In the genomic region with DNA sequence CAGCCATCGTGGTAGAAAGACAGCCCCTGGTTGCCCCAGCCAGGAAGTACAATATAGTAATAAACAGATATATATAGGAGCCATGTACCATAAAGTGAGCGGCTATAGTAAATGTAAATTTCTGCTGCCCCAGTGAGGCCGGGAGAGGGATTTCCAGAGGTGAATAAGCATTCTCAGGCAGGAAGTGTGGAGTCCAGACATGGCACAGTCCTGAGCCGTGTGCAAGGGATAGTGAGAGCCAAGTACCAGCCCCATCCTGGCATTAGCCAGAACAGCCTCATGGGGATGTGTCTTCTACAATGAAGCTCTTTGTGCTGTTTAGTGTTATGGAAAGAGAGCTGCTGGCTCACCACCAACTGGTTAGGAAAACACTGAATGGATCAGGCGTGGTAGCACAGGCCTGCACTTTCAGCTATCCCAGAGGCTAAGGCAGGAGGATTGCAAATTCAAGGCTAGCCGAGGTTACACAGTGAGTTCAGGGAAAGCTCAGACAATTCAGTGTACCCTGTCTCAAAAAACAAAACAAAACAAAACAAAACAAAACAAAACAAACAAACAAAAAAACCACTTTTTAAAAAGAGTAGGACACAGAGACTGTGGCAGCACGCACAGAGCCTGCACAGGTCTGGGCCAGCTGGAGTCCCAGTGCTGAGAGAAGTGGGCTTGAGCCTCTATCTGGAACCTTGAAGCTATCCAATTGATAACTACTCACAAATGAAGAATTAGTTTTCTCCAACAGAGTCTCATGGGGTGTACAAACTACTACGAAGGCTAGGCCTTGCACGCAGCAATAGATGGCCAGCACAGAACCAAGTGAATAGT, we compare ENCODE assay signal across 8 mouse cellular contexts. TPM values are rescaled to one million over a fixed set of nuclear protein-coding genes. Genes with fewer than 3 reads are reported as not detected.
DNase-seq lines count a peak whose midpoint lies in the region; ATAC-seq lines count a peak whose summit lies in the region.
"Had no signal": no experiment of that assay in that cellular context is flagged by ENCODE, and none has a peak within 500 bp of the region (broad histone marks: within the 10 kb centered on the region; RNA-seq: fewer than 3 reads in every experiment).

No protein-coding gene starts in this region.

- no peak overlapping the region for H3K4me2 ChIP-seq in heart, embryonic 12.5 days
- H3K4me2 ChIP-seq in stomach, embryonic 16.5 days (ENCODE audit: low read depth, low read length): no peak overlapping the region

- no peaks in the 10 kb centered on the region for H3K36me3 ChIP-seq in heart, embryonic 12.5 days
- no peaks in the 10 kb centered on the region for H3K36me3 ChIP-seq in stomach, embryonic 16.5 days (ENCODE audit: control insufficient read depth, insufficient read depth, low read length)

- ATAC-seq in heart, embryonic 12.5 days (ENCODE audit: insufficient number of reproducible peaks, low FRiP score): peak; percentile 36; the same call in 1 of the 2 replicates
- ATAC-seq in stomach, embryonic 16.5 days (ENCODE audit: insufficient read depth, low FRiP score): peak; percentile 82

- H3K27me3 ChIP-seq in heart, embryonic 12.5 days (replicated peaks): no peaks in the 10 kb centered on the region
- H3K27me3 ChIP-seq in stomach, embryonic 16.5 days (ENCODE audit: control insufficient read depth, insufficient read depth, low read length): no peaks in the 10 kb centered on the region

- H3K9me3 ChIP-seq in heart, embryonic 12.5 days (replicated peaks): no peaks in the 10 kb centered on the region
- no peaks in the 10 kb centered on the region for H3K9me3 ChIP-seq in stomach, embryonic 16.5 days (replicated peaks; ENCODE audit: control insufficient read depth, low read length)

- peak; percentile 63 for DNase-seq in 3134 (ENCODE audit: extremely low read depth, insufficient read length, low spot score)
- DNase-seq in Muller cell, postnatal 12 days (ENCODE audit: inconsistent ontology term): peak; percentile 89
- DNase-seq in left cerebral cortex, adult 11 months (ENCODE audit: low spot score): peak; percentile 75
- no peak for DNase-seq in ovary, adult 18-20 months (ENCODE audit: low spot score)
- DNase-seq in adrenal gland, adult 18-20 months (ENCODE audit: low spot score in 2 of 2): no peak

- H3K27ac ChIP-seq in heart, embryonic 12.5 days (ENCODE audit: poor library complexity, severe bottlenecking): no peak overlapping the region
- no peak overlapping the region for H3K27ac ChIP-seq in stomach, embryonic 16.5 days (ENCODE audit: low read length)

- H3K4me3 ChIP-seq in heart, embryonic 12.5 days: no peak overlapping the region
- no peak overlapping the region for H3K4me3 ChIP-seq in stomach, embryonic 16.5 days (replicated peaks; ENCODE audit: low read length)

- H3K4me1 ChIP-seq in heart, embryonic 12.5 days (replicated peaks): no peaks in the 10 kb centered on the region
- no peaks in the 10 kb centered on the region for H3K4me1 ChIP-seq in stomach, embryonic 16.5 days (ENCODE audit: control insufficient read depth, insufficient read depth, low read length)

- 77% methylated on average over 9 of the region's 9 CpGs for WGBS in heart, embryonic 12.5 days
- WGBS in stomach, embryonic 16.5 days: 77% methylated on average over 9 of the region's 9 CpGs

- H3K9ac ChIP-seq in heart, embryonic 12.5 days: no peak overlapping the region
- no peak overlapping the region for H3K9ac ChIP-seq in stomach, embryonic 16.5 days (ENCODE audit: low read length)

RNA-seq across cellular contexts. Expression of gene Gstm5, which starts 7.7 kb away (rescaled TPM):
- 118 and 119 TPM in 2 replicates for polyA plus RNA-seq in heart, embryonic 12.5 days (2016; fragmentation: Nextera tagmentation; extraction: Ambion mirVana)
- polyA plus RNA-seq in stomach, embryonic 16.5 days (2015; fragmentation: Nextera tagmentation; extraction: Ambion mirVana): 131 and 144 TPM in 2 replicates
- 10 to 100 TPM; 30.0 to 48.3 TPM for total RNA-seq in adrenal gland, adult 18-20 months (2021)

RNA-seq across cellular contexts. Expression of gene Eps8l3, which starts 10.9 kb away (rescaled TPM):
- 0.23 TPM in 1 of 2 replicates, not detected in the other for polyA plus RNA-seq in heart, embryonic 12.5 days (2016; fragmentation: Nextera tagmentation; extraction: Ambion mirVana)
- 33.0 and 35.9 TPM in 2 replicates for polyA plus RNA-seq in stomach, embryonic 16.5 days (2015; fragmentation: Nextera tagmentation; extraction: Ambion mirVana)
- not detected for total RNA-seq in adrenal gland, adult 18-20 months (2021)
- polyA plus RNA-seq: limb, embryonic 11.5 days had no signal

RNA-seq across cellular contexts. Expression of gene Gstm7, which starts 43.7 kb away (rescaled TPM):
- 15.1 and 16.5 TPM in 2 replicates for polyA plus RNA-seq in heart, embryonic 12.5 days (2016; fragmentation: Nextera tagmentation; extraction: Ambion mirVana)
- 24.7 and 24.8 TPM in 2 replicates for polyA plus RNA-seq in stomach, embryonic 16.5 days (2015; fragmentation: Nextera tagmentation; extraction: Ambion mirVana)
- 100 to 1,000 TPM; 143 to 179 TPM for total RNA-seq in adrenal gland, adult 18-20 months (2021)

RNA-seq across cellular contexts. Expression of gene Gstm6, which starts 55.7 kb away (rescaled TPM):
- 9.8 TPM in 2 replicates for polyA plus RNA-seq in heart, embryonic 12.5 days (2016; fragmentation: Nextera tagmentation; extraction: Ambion mirVana)
- polyA plus RNA-seq in stomach, embryonic 16.5 days (2015; fragmentation: Nextera tagmentation; extraction: Ambion mirVana): 10.4 and 11.2 TPM in 2 replicates
- 1 to 10 TPM; 6.1 to 8.0 TPM for total RNA-seq in adrenal gland, adult 18-20 months (2021)

Comparison
In these comparisons a context has a peak if more than half of its experiments do, and no peak if none do; other contexts are left out.
1. DNase-seq: peak in 3134 (single experiment), Muller cell, postnatal 12 days (single experiment) and left cerebral cortex, adult 11 months (single experiment); none in ovary, adult 18-20 months (single experiment) and adrenal gland, adult 18-20 months (0 of 2).
2. RNA of gene Eps8l3, which starts 10.9 kb away (polyA plus RNA-seq): 33.0 to 35.9 TPM in stomach, embryonic 16.5 days; 0.23 TPM in heart, embryonic 12.5 days; every median in the first group is over 10 times any median in the second.